Mouse (Mus musculus) hindbrain, postnatal 0 days (tissue): ENCODE measurements around the gene Gucy2e. TPM values are rescaled to one million over a fixed set of nuclear protein-coding genes. Genes with fewer than 3 reads are reported as not detected.

ENCODE experiments used
- ATAC-seq: fragments of 200-750 bp; cut with Nextera tagmentation; 2 replicates; pipeline ENCODE4 v1.8.0; 2017; ENCODE audit warnings: mild to moderate bottlenecking, moderate TSS enrichment, moderate library complexity
- DNase-seq: peaks from one replicate; pipeline ENCODE4 v3.0.0-alpha.2; 2015; ENCODE audit warnings: low spot score
- H3K27ac ChIP-seq: fragments of 300-500 bp; sonication (generic); 2 replicates; pipeline ENCODE4 v1.5.1; 2014; ENCODE audit warnings: mild to moderate bottlenecking
- H3K27me3 ChIP-seq: fragments of 300-500 bp; sonication (generic); 2 replicates; pipeline ENCODE4 v1.6.1; 2014; ENCODE audit warnings: low read length, mixed read lengths; ENCODE audit not compliant: insufficient read depth
- H3K36me3 ChIP-seq: fragments of 300-500 bp; sonication (generic); 2 replicates; pipeline ENCODE4 v1.6.1; 2014; ENCODE audit warnings: low read length, mixed read lengths; ENCODE audit not compliant: insufficient read depth
- H3K4me1 ChIP-seq: fragments of 300-500 bp; sonication (generic); 2 replicates; pipeline ENCODE4 v1.6.1; 2014; ENCODE audit warnings: antibody characterized with exemption, low read length, mixed read lengths; ENCODE audit not compliant: insufficient read depth
- H3K4me2 ChIP-seq: fragments of 300-500 bp; sonication (generic); 2 replicates; pipeline ENCODE4 v1.6.1; 2014; ENCODE audit warnings: low read depth, mild to moderate bottlenecking, low read length, moderate library complexity, mixed read lengths
- H3K4me3 ChIP-seq: fragments of 300-500 bp; sonication (generic); 2 replicates; pipeline ENCODE4 v1.5.1; 2014; ENCODE audit warnings: low read length
- H3K9ac ChIP-seq: fragments of 300-500 bp; sonication (generic); replicated peaks from 2 replicates; pipeline ENCODE4 v1.6.1; 2014; ENCODE audit warnings: mild to moderate bottlenecking, low read length, moderate library complexity, mixed read lengths
- H3K9me3 ChIP-seq: fragments of 300-500 bp; sonication (generic); 2 replicates; pipeline ENCODE4 v1.6.1; 2016; ENCODE audit warnings: low read length, mixed read lengths
- CTCF ChIP-seq: IDR thresholded peaks from 2 replicates; pipeline ENCODE4 v1.5.1; 2016; ENCODE audit warnings: antibody characterized with exemption, control low read depth, low read depth
- WGBS: fragments of 180-500 bp; shearing (Covaris S2); extraction: QIAGEN DNeasy Blood & Tissue Kit; methylation state at CpG from one replicate; pipeline ENCODE4 v1.1.7; 2014; 5-methylcytosine and 5-hydroxymethylcytosine counted together
- polyA plus RNA-seq: library from polyadenylated mRNA; unstranded; fragments of >200 nt; fragmentation: Nextera tagmentation; extraction: Ambion mirVana; gene quantifications from 2 replicates; pipeline ENCODE4 v1.2.1, GENCODE M21; 2015
- total RNA-seq: library from RNA; depleted of rRNA; stranded (reverse); fragments of >200 nt; gene quantifications from 2 replicates; pipeline ENCODE4 v1.2.3, GENCODE M21; 2014; rRNA removed

The Gucy2e gene
- total and polyA plus RNA-seq, 2 experiments from 2014 or later = 0.61 to 0.73 TPM

GRCm38 (mm10) chr11:69169313-69169712 lies 67.5 kb downstream of the Gucy2e start:
- no peak overlapping the region for H3K9ac ChIP-seq
- H3K4me1 ChIP-seq = no peaks in the 10 kb centered on the region
- H3K36me3 ChIP-seq = no peaks in the 10 kb centered on the region
- DNase-seq (no peak), ATAC-seq (no peak)
- WGBS = 80% methylated on average over 12 of the region's 12 CpGs
- no peak overlapping the region for H3K4me2 ChIP-seq
- H3K27me3 ChIP-seq = no peaks in the 10 kb centered on the region
- H3K27ac ChIP-seq = no peak overlapping the region
- TF ChIP-seq CTCF = no peak
- no peaks in the 10 kb centered on the region for H3K9me3 ChIP-seq
- no peak overlapping the region for H3K4me3 ChIP-seq

Other genes starting within 250 kb of the Gucy2e start
- 31.3 and 35.2 TPM in 2 replicates for gene Pfas, start 228.6 kb downstream of the Gucy2e start, total RNA-seq
- gene Pfas, start 228.6 kb downstream of the Gucy2e start, polyA plus RNA-seq = 14.7 and 17.8 TPM in 2 replicates
- 84.8 and 85.7 TPM in 2 replicates for gene Ctc1, start 221.1 kb downstream of the Gucy2e start, total RNA-seq
- gene Ctc1, start 221.1 kb downstream of the Gucy2e start, polyA plus RNA-seq = 42.8 and 45.7 TPM in 2 replicates
- gene Aurkb, start 191.4 kb downstream of the Gucy2e start, total RNA-seq = 15.9 and 21.6 TPM in 2 replicates
- gene Aurkb, start 191.4 kb downstream of the Gucy2e start, polyA plus RNA-seq = 24.8 and 26.3 TPM in 2 replicates
- gene Borcs6, start 177.3 kb downstream of the Gucy2e start, total RNA-seq = 25.4 and 40.8 TPM in 2 replicates
- gene Borcs6, start 177.3 kb downstream of the Gucy2e start, polyA plus RNA-seq = 21.3 and 21.9 TPM in 2 replicates
- gene Tmem107, start 166.2 kb downstream of the Gucy2e start, total RNA-seq = 68.9 and 135 TPM in 2 replicates
- gene Tmem107, start 166.2 kb downstream of the Gucy2e start, polyA plus RNA-seq = 28.6 and 34.1 TPM in 2 replicates
- 146 and 148 TPM in 2 replicates for gene Vamp2, start 148.5 kb downstream of the Gucy2e start, total RNA-seq
- gene Vamp2, start 148.5 kb downstream of the Gucy2e start, polyA plus RNA-seq = 417 and 489 TPM in 2 replicates
- 24.4 and 27.1 TPM in 2 replicates for gene Per1, start 141.8 kb downstream of the Gucy2e start, total RNA-seq
- 11.9 and 15.9 TPM in 2 replicates for gene Per1, start 141.8 kb downstream of the Gucy2e start, polyA plus RNA-seq
- gene Hes7, start 116.6 kb downstream of the Gucy2e start, total RNA-seq = 1.4 and 2.5 TPM in 2 replicates
- 1.3 and 1.9 TPM in 2 replicates for gene Hes7, start 116.6 kb downstream of the Gucy2e start, polyA plus RNA-seq
- gene 9130213A22Rik, start 114.4 kb downstream of the Gucy2e start, total RNA-seq = 1.2 and 1.4 TPM in 2 replicates
- gene 9130213A22Rik, start 114.4 kb downstream of the Gucy2e start, polyA plus RNA-seq = 1.0 and 1.2 TPM in 2 replicates
- 12.5 and 14.2 TPM in 2 replicates for gene Aloxe3, start 111.1 kb downstream of the Gucy2e start, total RNA-seq
- gene Aloxe3, start 111.1 kb downstream of the Gucy2e start, polyA plus RNA-seq = 13.0 and 13.5 TPM in 2 replicates
- gene Alox12b, start 80.0 kb downstream of the Gucy2e start, total RNA-seq = 1.7 and 2.0 TPM in 2 replicates
- gene Alox12b, start 80.0 kb downstream of the Gucy2e start, polyA plus RNA-seq = 1.1 and 1.2 TPM in 2 replicates
- 3.1 and 5.8 TPM in 2 replicates for gene Alox8, start 39.2 kb downstream of the Gucy2e start, total RNA-seq
- 1.2 and 1.5 TPM in 2 replicates for gene Alox8, start 39.2 kb downstream of the Gucy2e start, polyA plus RNA-seq
- gene Cntrob, start 86.7 kb upstream of the Gucy2e start, total RNA-seq = 13.3 and 22.0 TPM in 2 replicates
- gene Cntrob, start 86.7 kb upstream of the Gucy2e start, polyA plus RNA-seq = 11.0 and 12.0 TPM in 2 replicates
- gene Trappc1, start 86.9 kb upstream of the Gucy2e start, total RNA-seq = 150 and 157 TPM in 2 replicates
- gene Trappc1, start 86.9 kb upstream of the Gucy2e start, polyA plus RNA-seq = 171 and 173 TPM in 2 replicates
- gene Kcnab3, start 89.2 kb upstream of the Gucy2e start, total RNA-seq = 5.5 and 7.8 TPM in 2 replicates
- 6.1 and 6.6 TPM in 2 replicates for gene Kcnab3, start 89.2 kb upstream of the Gucy2e start, polyA plus RNA-seq
- 127 and 141 TPM in 2 replicates for gene Rnf227, start 103.4 kb upstream of the Gucy2e start, total RNA-seq
- 234 and 241 TPM in 2 replicates for gene Rnf227, start 103.4 kb upstream of the Gucy2e start, polyA plus RNA-seq
- 252 and 255 TPM in 2 replicates for gene Chd3, start 132.4 kb upstream of the Gucy2e start, total RNA-seq
- gene Chd3, start 132.4 kb upstream of the Gucy2e start, polyA plus RNA-seq = 46.6 and 49.7 TPM in 2 replicates
- gene Naa38, start 158.5 kb upstream of the Gucy2e start, total RNA-seq = 77.1 and 99.0 TPM in 2 replicates
- gene Naa38, start 158.5 kb upstream of the Gucy2e start, polyA plus RNA-seq = 162 and 163 TPM in 2 replicates
- gene Cyb5d1, start 158.6 kb upstream of the Gucy2e start, total RNA-seq = 21.8 and 26.9 TPM in 2 replicates
- gene Cyb5d1, start 158.6 kb upstream of the Gucy2e start, polyA plus RNA-seq = 18.5 and 22.2 TPM in 2 replicates
- 3.8 and 4.3 TPM in 2 replicates for gene Tmem88, start 161.2 kb upstream of the Gucy2e start, total RNA-seq
- 8.7 and 9.5 TPM in 2 replicates for gene Tmem88, start 161.2 kb upstream of the Gucy2e start, polyA plus RNA-seq
- 8.0 and 10.5 TPM in 2 replicates for gene Kdm6b, start 176.6 kb upstream of the Gucy2e start, total RNA-seq
- 20.5 and 22.3 TPM in 2 replicates for gene Kdm6b, start 176.6 kb upstream of the Gucy2e start, polyA plus RNA-seq